Mouse (Mus musculus) heart, adult 2 months (tissue): Measurements from ENCODE around the gene 2310030G06Rik.

Source experiments
- CTCF ChIP-seq: fragments of 200-600 bp; IDR thresholded peaks from 2 replicates; pipeline ENCODE4 v1.8.1; 2022; ENCODE audit warnings: antibody characterized with exemption, mild to moderate bottlenecking, moderate library complexity
- EP300 ChIP-seq: fragments of 200-500 bp; IDR thresholded peaks from 2 replicates; pipeline ENCODE4 v1.6.1; 2011; ENCODE audit warnings: low read depth, low read length, control low read depth; ENCODE audit not compliant: insufficient read depth

GRCm38 (mm10) chr9:50745806-50746205 lies 530 bp downstream of the 2310030G06Rik start:
- no peak for TF ChIP-seq CTCF
- no peak for TF ChIP-seq EP300
